Mouse (Mus musculus) granulocyte monocyte progenitor cell, adult 5-6 weeks (primary cell): ENCODE results near the gene Dhx37. TPM values are rescaled to one million over a fixed set of nuclear protein-coding genes. Genes with fewer than 3 reads are reported as not detected.

ENCODE experiments used
- ATAC-seq: replicated peaks from 2 replicates; pipeline ENCODE4 v1.8.0; 2016; ENCODE audit warnings: mild to moderate bottlenecking, moderate TSS enrichment, inconsistent platforms; ENCODE audit not compliant: poor library complexity, severe bottlenecking
- total RNA-seq, 2 experiments: library from RNA; stranded (forward) in 1 of 2; stranded (reverse) in 1 of 2; fragments of 200-712, 200-1000 nt in 1 of 2; fragments of >200 nt in 1 of 2; fragmentation: Nextera tagmentation in 1 of 2; gene quantifications; 2 replicates each; pipeline ENCODE4 v1.2.3; 2014 to 2017

Dhx37 gene
- total RNA-seq, 2 experiments from 2014 or later, result 16.8 to 56.7 TPM

DNA sequence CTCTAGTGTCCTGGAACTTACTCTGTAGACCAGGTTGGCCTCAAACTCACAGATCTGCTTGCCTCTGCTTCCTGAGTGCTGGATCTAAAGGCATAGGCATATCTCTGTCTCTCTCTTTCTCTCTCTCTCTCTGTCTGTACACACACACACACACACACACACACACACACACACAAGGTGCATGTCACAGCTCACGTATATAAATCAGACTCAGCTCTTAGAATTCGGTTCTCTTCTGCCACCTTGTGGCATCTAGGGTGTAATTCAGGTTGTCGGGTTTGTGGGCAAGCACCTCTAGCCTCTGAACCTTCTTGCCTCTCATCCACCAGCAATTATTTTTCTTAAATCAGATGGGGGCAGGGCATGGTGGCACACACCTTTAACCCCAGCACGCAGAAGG lies 65.4 kb downstream of the Dhx37 start:
- peak; percentile 87 for ATAC-seq

- ATAC-seq, result peak; percentile 81
Measured at GRCm38 (mm10) chr5:125368156-125368555, 65.8 kb downstream of the Dhx37 start.

DNA sequence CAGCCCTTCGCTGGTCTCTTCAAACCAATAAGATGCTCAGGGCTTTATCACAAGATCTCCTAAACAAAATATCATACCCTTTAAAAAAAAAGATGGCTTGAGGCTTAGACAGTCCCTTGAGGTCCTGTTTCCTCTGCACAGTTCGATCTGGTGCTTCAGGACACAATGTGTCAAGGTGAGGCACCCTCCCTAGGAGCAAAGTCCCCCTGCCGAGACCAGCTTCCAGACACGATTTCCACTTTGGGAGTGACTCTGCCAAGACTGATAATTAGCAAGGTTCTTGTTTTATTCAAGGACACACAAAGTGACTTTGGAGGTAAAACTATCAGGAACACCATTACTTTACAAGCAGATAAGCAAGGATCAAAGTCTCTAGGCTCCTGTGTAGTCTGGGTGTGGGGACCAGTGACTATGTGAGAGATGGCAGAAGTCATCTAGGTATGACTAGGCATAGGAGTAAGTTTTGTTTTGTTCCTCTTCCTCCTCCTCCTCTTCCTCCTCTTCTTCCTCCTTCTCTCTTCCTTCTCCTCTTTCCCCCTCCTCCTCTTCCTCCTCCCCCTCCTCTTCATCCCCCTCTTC lies 69.0 kb downstream of the Dhx37 start:
- no peak for ATAC-seq

DNA sequence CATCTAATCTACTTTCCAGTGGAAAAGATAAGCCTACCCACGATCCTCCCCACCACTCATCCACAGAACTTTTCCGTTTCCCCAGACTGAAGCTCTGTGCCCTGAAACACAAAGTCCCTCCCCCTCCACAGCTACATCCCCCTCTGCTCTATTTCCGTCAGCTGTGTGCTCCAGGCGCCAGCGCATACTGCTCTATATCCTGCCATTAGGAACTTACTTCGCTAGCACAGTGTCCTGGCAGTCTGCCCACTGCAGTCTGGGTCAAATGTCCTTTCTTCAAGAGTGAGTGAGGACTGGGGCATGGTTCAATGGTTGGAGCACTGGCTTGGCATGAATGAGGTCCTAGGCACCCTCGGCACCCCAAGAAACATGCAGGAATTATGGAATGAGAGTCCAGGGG lies 70.0 kb downstream of the Dhx37 start:
- peak; percentile 31; the same call in 1 of the 2 replicates for ATAC-seq

Other genes starting within 250 kb of the Dhx37 start
- 80.2 and 145 TPM in 2 replicates for gene Scarb1, start 93.0 kb downstream of the Dhx37 start, total RNA-seq (2014; fragmentation: Nextera tagmentation)
- 49.0 and 53.9 TPM in 2 replicates for gene Scarb1, start 93.0 kb downstream of the Dhx37 start, total RNA-seq (2017)
- 0.96 TPM in 1 of 2 replicates, not detected in the other for gene Gm10382, start 44.8 kb downstream of the Dhx37 start, total RNA-seq (2014; fragmentation: Nextera tagmentation)
- 0.26 TPM in 1 of 2 replicates, not detected in the other for gene Gm10382, start 44.8 kb downstream of the Dhx37 start, total RNA-seq (2017)
- 126 and 139 TPM in 2 replicates for gene Ubc, start 43.9 kb downstream of the Dhx37 start, total RNA-seq (2014; fragmentation: Nextera tagmentation)
- gene Ubc, start 43.9 kb downstream of the Dhx37 start, total RNA-seq (2017), result 236 and 280 TPM in 2 replicates
- gene Bri3bp, start 7.4 kb upstream of the Dhx37 start, total RNA-seq (2014; fragmentation: Nextera tagmentation), result 43.5 and 68.5 TPM in 2 replicates
- 24.4 and 25.4 TPM in 2 replicates for gene Bri3bp, start 7.4 kb upstream of the Dhx37 start, total RNA-seq (2017)
- 10.3 and 15.1 TPM in 2 replicates for gene Aacs, start 41.7 kb upstream of the Dhx37 start, total RNA-seq (2014; fragmentation: Nextera tagmentation)
- gene Aacs, start 41.7 kb upstream of the Dhx37 start, total RNA-seq (2017), result 11.7 and 12.2 TPM in 2 replicates
- not detected in 2 replicates for gene Tmem132b, start 97.7 kb upstream of the Dhx37 start, total RNA-seq (2014; fragmentation: Nextera tagmentation)
- not detected in 2 replicates for gene Tmem132b, start 97.7 kb upstream of the Dhx37 start, total RNA-seq (2017)